ENCODE assay signal across 8 mouse cellular contexts in genomic region chr19:37692879-37693278, GRCm38 (mm10). TPM values are rescaled to one million over a fixed set of nuclear protein-coding genes. Genes with fewer than 3 reads are reported as not detected.
DNase-seq lines count a peak whose midpoint lies in the region; ATAC-seq and TF ChIP-seq lines count a peak whose summit lies in the region.

No protein-coding gene starts in this region.

- no peak overlapping the region for H3K9ac ChIP-seq in heart, embryonic 15.5 days
- H3K9ac ChIP-seq in ES-E14 (ENCODE audit: insufficient read depth, low read depth, low read length, poor library complexity, severe bottlenecking): 0 out of 2 replicates have a peak overlapping the region, but pooled peaks have one; percentile 24
- no peak overlapping the region for H3K9ac ChIP-seq in embryonic facial prominence, embryonic 13.5 days
- H3K9ac ChIP-seq in intestine, postnatal 0 days (ENCODE audit: low read depth, low read length): no peak overlapping the region
- no peak overlapping the region for H3K9ac ChIP-seq in neural tube, embryonic 14.5 days (replicated peaks; ENCODE audit: low read depth, low read length)

- no peaks in the 10 kb centered on the region for H3K36me3 ChIP-seq in heart, embryonic 15.5 days
- no peaks in the 10 kb centered on the region for H3K36me3 ChIP-seq in ES-E14 (ENCODE audit: control insufficient read depth, insufficient read depth, low read length, poor library complexity, severe bottlenecking)
- H3K36me3 ChIP-seq in embryonic facial prominence, embryonic 13.5 days: no peaks in the 10 kb centered on the region
- no peaks in the 10 kb centered on the region for H3K36me3 ChIP-seq in intestine, postnatal 0 days (ENCODE audit: control insufficient read depth, insufficient read depth)
- no peaks in the 10 kb centered on the region for H3K36me3 ChIP-seq in neural tube, embryonic 14.5 days (ENCODE audit: control insufficient read depth, insufficient read depth, low read length)

- in situ Hi-C loops in ES-E14 (cut with MboI; ENCODE audit: low sequenced_read_pairs in 2 of 2, unreplicated experiment in 2 of 2): no loop called here

- H3K4me2 ChIP-seq in heart, embryonic 15.5 days: peak overlapping the region; percentile 74
- H3K4me2 ChIP-seq in embryonic facial prominence, embryonic 13.5 days: peak overlapping the region; percentile 72
- H3K4me2 ChIP-seq in intestine, postnatal 0 days (replicated peaks; ENCODE audit: low read depth): peak overlapping the region; percentile 49
- peak overlapping the region; percentile 59 for H3K4me2 ChIP-seq in neural tube, embryonic 14.5 days (ENCODE audit: low read depth, low read length)

- no peak overlapping the region for H3K27ac ChIP-seq in heart, embryonic 15.5 days
- no peak overlapping the region for H3K27ac ChIP-seq in ES-E14 (ENCODE audit: insufficient read depth, low read depth, low read length, poor library complexity, severe bottlenecking)
- H3K27ac ChIP-seq in embryonic facial prominence, embryonic 13.5 days: no peak overlapping the region
- H3K27ac ChIP-seq in intestine, postnatal 0 days (ENCODE audit: low read depth, low read length): no peak overlapping the region
- H3K27ac ChIP-seq in neural tube, embryonic 14.5 days (ENCODE audit: low read depth, low read length): no peak overlapping the region

- peak overlapping the region; percentile 50 for H3K4me3 ChIP-seq in heart, embryonic 15.5 days
- H3K4me3 ChIP-seq in ES-E14 (ENCODE audit: insufficient read depth in 1 of 2, low read depth in 1 of 2, low read length in 2 of 2, poor library complexity in 1 of 2, severe bottlenecking in 1 of 2): peak overlapping the region; percentile 43 to 46
- peak overlapping the region; percentile 43 for H3K4me3 ChIP-seq in embryonic facial prominence, embryonic 13.5 days
- H3K4me3 ChIP-seq in intestine, postnatal 0 days (ENCODE audit: low read depth, low read length): peak overlapping the region; percentile 19
- H3K4me3 ChIP-seq in neural tube, embryonic 14.5 days (ENCODE audit: low read depth, low read length): peak overlapping the region; percentile 28

- no peak for DNase-seq in heart, adult 8-10 months (ENCODE audit: low spot score)
- no peak for DNase-seq in ES-E14 (ENCODE audit: low read depth, low spot score)
- no peak for DNase-seq in urinary bladder, postnatal 14 days (ENCODE audit: low spot score)
- DNase-seq in thymus, postnatal 36 days: no peak

- WGBS in heart, embryonic 15.5 days: 2% methylated on average over 40 of the region's 40 CpGs
- WGBS in embryonic facial prominence, embryonic 13.5 days: 1% methylated on average over 40 of the region's 40 CpGs
- under 1% methylated on average over 40 of the region's 40 CpGs for WGBS in intestine, postnatal 0 days
- WGBS in neural tube, embryonic 14.5 days: under 1% methylated on average over 40 of the region's 40 CpGs

- H3K9me3 ChIP-seq in heart, embryonic 15.5 days (replicated peaks): no peaks in the 10 kb centered on the region
- no peaks in the 10 kb centered on the region for H3K9me3 ChIP-seq in ES-E14 (ENCODE audit: control insufficient read depth, insufficient read depth, low read depth, low read length)
- H3K9me3 ChIP-seq in embryonic facial prominence, embryonic 13.5 days: no peaks in the 10 kb centered on the region
- no peaks in the 10 kb centered on the region for H3K9me3 ChIP-seq in intestine, postnatal 0 days (ENCODE audit: control insufficient read depth)
- no peaks in the 10 kb centered on the region for H3K9me3 ChIP-seq in neural tube, embryonic 14.5 days (ENCODE audit: control insufficient read depth, low read length)

- TF ChIP-seq CTCF in intestine, postnatal 0 days (IDR thresholded peaks at IDR 0.05; ENCODE audit: low read depth): no peak

- 0 out of 2 replicates have a peak, but pooled peaks have one; percentile 14 for ATAC-seq in heart, embryonic 15.5 days (replicated peaks; ENCODE audit: insufficient number of reproducible peaks, insufficient read depth, low FRiP score, low read depth)
- no peak for ATAC-seq in embryonic facial prominence, embryonic 13.5 days (ENCODE audit: insufficient number of reproducible peaks, insufficient read depth, low FRiP score, low TSS enrichment, low read depth)
- ATAC-seq in intestine, postnatal 0 days: no peak
- peak; percentile 81 for ATAC-seq in neural tube, embryonic 14.5 days (ENCODE audit: low read depth)

- H3K4me1 ChIP-seq in heart, embryonic 15.5 days (replicated peaks): peaks cover 33% of the 10 kb centered on the region
- peaks cover 2 to 5% of the 10 kb centered on the region in 2 experiments; a peak in 2 of 4 replicates for H3K4me1 ChIP-seq in ES-E14 (ENCODE audit: control insufficient read depth in 2 of 2, insufficient read depth in 2 of 2, low read length in 2 of 2, poor library complexity in 1 of 2)
- H3K4me1 ChIP-seq in embryonic facial prominence, embryonic 13.5 days: peaks cover 38% of the 10 kb centered on the region
- no peaks in the 10 kb centered on the region for H3K4me1 ChIP-seq in intestine, postnatal 0 days (replicated peaks; ENCODE audit: control insufficient read depth, insufficient read depth, low read length)
- peaks cover 8% of the 10 kb centered on the region; the same call in 1 of the 2 replicates for H3K4me1 ChIP-seq in neural tube, embryonic 14.5 days (ENCODE audit: control insufficient read depth, insufficient read depth, low read length)

- H3K27me3 ChIP-seq in heart, embryonic 15.5 days: peaks cover 100% of the 10 kb centered on the region
- peaks cover 100% of the 10 kb centered on the region for H3K27me3 ChIP-seq in embryonic facial prominence, embryonic 13.5 days
- H3K27me3 ChIP-seq in intestine, postnatal 0 days (replicated peaks; ENCODE audit: control insufficient read depth, insufficient read depth, low read length): peaks cover 85% of the 10 kb centered on the region
- peaks cover 96% of the 10 kb centered on the region for H3K27me3 ChIP-seq in neural tube, embryonic 14.5 days (ENCODE audit: control insufficient read depth, insufficient read depth, low read length)

TF ChIP-seq in ES-E14, 5 proteins besides CTCF, POLR2A, EP300 and RAD21:
- no peak for TF ChIP-seq ZNF384 (IDR thresholded peaks at IDR 0.05; ENCODE audit: low read depth, low read length)
- TF ChIP-seq MAFK (IDR thresholded peaks at IDR 0.05; ENCODE audit: insufficient read depth, low read depth, low read length): no peak
- no peak for TF ChIP-seq ZC3H11A (IDR thresholded peaks at IDR 0.05; ENCODE audit: borderline replicate concordance, low read depth, low read length)
- no peak for TF ChIP-seq CHD2 (IDR thresholded peaks at IDR 0.05; ENCODE audit: low read depth, low read length)
- TF ChIP-seq HCFC1 (IDR thresholded peaks at IDR 0.05; ENCODE audit: borderline replicate concordance, insufficient read depth, low read length): no peak

RNA-seq across cellular contexts. Expression of gene Cyp26a1, which starts 4.7 kb away (rescaled TPM):
- polyA plus RNA-seq in heart, embryonic 15.5 days (2015; fragmentation: Nextera tagmentation; extraction: Ambion mirVana): 1.7 and 2.1 TPM in 2 replicates
- total RNA-seq in heart, adult 8-10 months (2022): under 1 TPM in 2 of 4 experiments, not detected in 2; 0.14 to 0.25 TPM
- 3.7 and 5.7 TPM in 2 replicates for total RNA-seq in ES-E14 (2012; rRNA removed)
- polyA plus RNA-seq in embryonic facial prominence, embryonic 13.5 days (2015; fragmentation: Nextera tagmentation; extraction: Ambion mirVana): 2.8 TPM in 2 replicates
- 0.14 TPM in 1 of 2 replicates, not detected in the other for polyA plus RNA-seq in intestine, postnatal 0 days (2015; fragmentation: Nextera tagmentation; extraction: Ambion mirVana)
- polyA plus RNA-seq in neural tube, embryonic 14.5 days (2014; fragmentation: Nextera tagmentation; extraction: Ambion mirVana): 0.44 TPM in 1 of 2 replicates, not detected in the other

RNA-seq across cellular contexts. Expression of gene Cyp26c1, which starts 7.5 kb away (rescaled TPM):
- not detected in 2 replicates for polyA plus RNA-seq in heart, embryonic 15.5 days (2015; fragmentation: Nextera tagmentation; extraction: Ambion mirVana)
- not detected for total RNA-seq in heart, adult 8-10 months (2022)
- 0.31 and 0.32 TPM in 2 replicates for total RNA-seq in ES-E14 (2012; rRNA removed)
- polyA plus RNA-seq in embryonic facial prominence, embryonic 13.5 days (2015; fragmentation: Nextera tagmentation; extraction: Ambion mirVana): 0.31 TPM in 1 of 2 replicates, not detected in the other
- polyA plus RNA-seq in intestine, postnatal 0 days (2015; fragmentation: Nextera tagmentation; extraction: Ambion mirVana): not detected in 2 replicates
- not detected in 2 replicates for polyA plus RNA-seq in neural tube, embryonic 14.5 days (2014; fragmentation: Nextera tagmentation; extraction: Ambion mirVana)

Comparison
In these comparisons a context has a peak if more than half of its experiments do, and no peak if none do; other contexts are left out.
1. ATAC-seq: peak in heart, embryonic 15.5 days (single experiment) and neural tube, embryonic 14.5 days (single experiment); none in embryonic facial prominence, embryonic 13.5 days (single experiment) and intestine, postnatal 0 days (single experiment).
2. Peak in every context shown above with its lines, with median percentiles within 50 percentile points of each other: H3K4me2 ChIP-seq and H3K4me3 ChIP-seq.